Mouse (Mus musculus) erythroid progenitor cell, adult 5-6 weeks (primary cell): Measurements from ENCODE around the gene Rad52. TPM values are rescaled to one million over a fixed set of nuclear protein-coding genes. Genes with fewer than 3 reads are reported as not detected.

Experiments used
- total RNA-seq, 2 experiments: library from RNA; stranded (forward) in 1 of 2; stranded (reverse) in 1 of 2; fragments of 150-400 nt in 1 of 2; fragments of 186-747, 209-891 nt in 1 of 2; gene quantifications; 2 replicates each; pipeline versions ENCODE4 v1.2.3 to v1.2.4; 2015 to 2017; ENCODE audit warnings: low replicate concordance in 2 of 2

Gene Rad52
- total RNA-seq, 2 experiments from 2014 or later = 7.0 to 10.1 TPM

Other genes with a start within 250 kb of the Rad52 start
- gene Erc1, start 54.5 kb upstream of the Rad52 start, total RNA-seq (2015; ENCODE audit: low replicate concordance) = 16.6 and 21.8 TPM in 2 replicates
- gene Erc1, start 54.5 kb upstream of the Rad52 start, total RNA-seq (2017; ENCODE audit: low replicate concordance) = 16.9 and 29.1 TPM in 2 replicates
- gene Wnk1, start 136.0 kb downstream of the Rad52 start, total RNA-seq (2015; ENCODE audit: low replicate concordance) = 952 and 1,049 TPM in 2 replicates
- 745 and 1,012 TPM in 2 replicates for gene Wnk1, start 136.0 kb downstream of the Rad52 start, total RNA-seq (2017; ENCODE audit: low replicate concordance)
- gene Ninj2, start 190.7 kb downstream of the Rad52 start, total RNA-seq (2015; ENCODE audit: low replicate concordance) = 3.6 TPM in 1 of 2 replicates, not detected in the other
- not detected in 2 replicates for gene Ninj2, start 190.7 kb downstream of the Rad52 start, total RNA-seq (2017; ENCODE audit: low replicate concordance)